Mouse (Mus musculus) lung, postnatal 0 days (tissue): ENCODE measurements at regions not wholly inside any gene's neighbourhood (a gene's known extent, or its start where the extent isn't known, plus 50 kb on each side); places are given as distances from the start of the nearest gene placed in this dataset.

ENCODE experiments used
- ATAC-seq: fragments of 200-750 bp; cut with Nextera tagmentation; 2 replicates; pipeline ENCODE4 v1.8.0; 2017; ENCODE audit warnings: moderate library complexity
- DNase-seq: peaks from one replicate; pipeline ENCODE4 v3.0.0-alpha.2; 2016; ENCODE audit warnings: low spot score
- H3K27ac ChIP-seq: fragments of 300-500 bp; sonication (generic); 2 replicates; pipeline ENCODE4 v1.5.1; 2014; ENCODE audit warnings: antibody characterized with exemption, mild to moderate bottlenecking, low read length, mixed read lengths
- H3K27me3 ChIP-seq: fragments of 300-500 bp; sonication (generic); replicated peaks from 2 replicates; pipeline ENCODE4 v1.6.1; 2014; ENCODE audit warnings: low read length, mixed read lengths; ENCODE audit not compliant: insufficient read depth
- H3K36me3 ChIP-seq: fragments of 300-500 bp; sonication (generic); 2 replicates; pipeline ENCODE4 v1.6.1; 2014; ENCODE audit warnings: low read length, mixed read lengths; ENCODE audit not compliant: insufficient read depth
- H3K4me1 ChIP-seq: fragments of 300-500 bp; sonication (generic); 2 replicates; pipeline ENCODE4 v1.6.1; 2014; ENCODE audit warnings: antibody characterized with exemption, low read depth, low read length, mixed read lengths; ENCODE audit not compliant: insufficient read depth
- H3K4me2 ChIP-seq: fragments of 300-500 bp; sonication (generic); replicated peaks from 2 replicates; pipeline ENCODE4 v1.6.1; 2014; ENCODE audit warnings: low read depth, mild to moderate bottlenecking, low read length, moderate library complexity, mixed read lengths
- H3K4me3 ChIP-seq: fragments of 300-500 bp; sonication (generic); 2 replicates; pipeline ENCODE4 v1.5.1; 2014; ENCODE audit warnings: low read depth, low read length
- H3K9ac ChIP-seq: fragments of 300-500 bp; sonication (generic); replicated peaks from 2 replicates; pipeline ENCODE4 v1.6.1; 2014; ENCODE audit warnings: low read depth, mild to moderate bottlenecking
- H3K9me3 ChIP-seq: fragments of 300-500 bp; sonication (generic); 2 replicates; pipeline ENCODE4 v1.6.1; 2016; ENCODE audit warnings: low read length, mixed read lengths
- CTCF ChIP-seq: IDR thresholded peaks from 2 replicates; pipeline ENCODE4 v1.5.1; 2016; ENCODE audit warnings: antibody characterized with exemption, mild to moderate bottlenecking
- EP300 ChIP-seq: IDR thresholded peaks from 2 replicates; pipeline ENCODE4 v1.6.1; 2016; ENCODE audit warnings: antibody characterized with exemption, mild to moderate bottlenecking, control low read depth
- WGBS: fragments of 180-500 bp; shearing (Covaris S2); extraction: QIAGEN DNeasy Blood & Tissue Kit; methylation state at CpG from one replicate; pipeline ENCODE4 v1.1.7; 2014; 5-methylcytosine and 5-hydroxymethylcytosine counted together

- WGBS, result 56% methylated on average over 6 of the region's 6 CpGs
- Histone ChIP-seq H3K4me1 (no peaks in the 10 kb centered on the region), H3K27me3 (no peaks in the 10 kb centered on the region), H3K27ac (no peak overlapping the region), H3K36me3 (no peaks in the 10 kb centered on the region), H3K9me3 (no peaks in the 10 kb centered on the region), H3K9ac (no peak overlapping the region), H3K4me3 (no peak overlapping the region), H3K4me2 (no peak overlapping the region)
- no peak for DNase-seq
- no peak for ATAC-seq
- TF ChIP-seq CTCF (no peak), EP300 (no peak)
Observed at GRCm38 (mm10) chr1:75866556-75866955, 320.5 kb downstream of the Slc4a3 start.

- Histone ChIP-seq H3K27ac (no peak overlapping the region), H3K4me2 (no peak overlapping the region), H3K4me1 (no peaks in the 10 kb centered on the region), H3K4me3 (no peak overlapping the region), H3K9me3 (no peaks in the 10 kb centered on the region), H3K27me3 (no peaks in the 10 kb centered on the region), H3K36me3 (no peaks in the 10 kb centered on the region), H3K9ac (no peak overlapping the region)
- DNase-seq, result no peak
- no peak for ATAC-seq
- WGBS, result 75% methylated on average over 2 of the region's 2 CpGs
- TF ChIP-seq CTCF, result no peak
- TF ChIP-seq EP300, result no peak
Observed at GRCm38 (mm10) chr1:75869414-75869813, 323.3 kb downstream of the Slc4a3 start.

DNA sequence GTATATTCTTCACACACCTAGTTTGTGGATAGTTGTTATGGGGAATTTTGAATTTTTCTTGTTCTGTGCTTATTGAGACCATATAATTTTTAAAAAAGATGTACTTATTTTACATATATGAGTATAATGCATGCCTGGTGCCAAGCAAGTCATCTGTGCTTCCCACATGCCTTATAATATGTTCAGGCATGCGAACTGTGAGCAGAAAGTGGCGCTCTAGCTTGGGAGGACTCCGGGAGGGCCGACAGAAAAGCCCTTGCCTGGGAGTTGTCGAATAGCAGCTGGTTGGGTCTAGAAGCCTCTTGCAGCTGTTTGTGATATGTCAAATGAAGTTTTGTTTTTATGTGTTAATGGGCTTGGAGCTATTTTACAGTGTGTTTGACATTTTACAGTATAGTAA lies 323.8 kb downstream of the Slc4a3 start:
- WGBS, result 60% methylated on average over 5 of the region's 5 CpGs
- H3K36me3 ChIP-seq, result no peaks in the 10 kb centered on the region
- no peak overlapping the region for H3K27ac ChIP-seq
- no peaks in the 10 kb centered on the region for H3K4me1 ChIP-seq
- DNase-seq (no peak), ATAC-seq (no peak)
- no peaks in the 10 kb centered on the region for H3K27me3 ChIP-seq
- no peak overlapping the region for H3K4me2 ChIP-seq
- no peak for TF ChIP-seq EP300
- TF ChIP-seq CTCF, result no peak
- H3K9ac ChIP-seq, result no peak overlapping the region
- H3K9me3 ChIP-seq, result no peaks in the 10 kb centered on the region
- H3K4me3 ChIP-seq, result no peak overlapping the region

- Histone ChIP-seq H3K9ac (no peak overlapping the region), H3K4me1 (no peaks in the 10 kb centered on the region), H3K9me3 (no peaks in the 10 kb centered on the region), H3K4me3 (no peak overlapping the region), H3K36me3 (no peaks in the 10 kb centered on the region), H3K27me3 (no peaks in the 10 kb centered on the region), H3K4me2 (no peak overlapping the region), H3K27ac (no peak overlapping the region)
- no peak for ATAC-seq
- no peak for TF ChIP-seq EP300
- no peak for TF ChIP-seq CTCF
- DNase-seq, result no peak
- WGBS, result 87% methylated on average over 6 of the region's 6 CpGs
Observed at GRCm38 (mm10) chr1:75873911-75874310, 327.8 kb downstream of the Slc4a3 start.

DNA sequence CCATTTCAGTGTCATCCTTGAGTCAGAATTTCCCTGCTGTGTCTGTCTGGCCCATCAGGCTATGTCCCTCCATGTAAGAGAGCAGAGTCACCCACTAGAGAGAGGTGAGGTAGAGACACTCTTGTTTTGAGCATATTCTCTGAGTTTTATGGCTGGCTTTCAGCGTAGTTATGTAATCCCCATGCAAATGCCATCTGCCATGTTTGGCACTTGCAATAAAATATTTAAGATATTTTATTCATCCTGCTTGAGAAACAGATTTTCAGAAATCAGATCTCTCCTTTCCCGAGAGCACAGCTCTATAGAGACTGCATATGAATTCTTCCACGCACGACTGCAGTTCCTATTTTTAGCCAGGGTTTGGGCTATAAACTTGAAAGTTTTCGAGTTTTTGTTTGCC lies 331.1 kb downstream of the Slc4a3 start:
- Histone ChIP-seq H3K4me3 (no peak overlapping the region), H3K4me1 (no peaks in the 10 kb centered on the region), H3K4me2 (no peak overlapping the region), H3K27ac (no peak overlapping the region), H3K36me3 (no peaks in the 10 kb centered on the region), H3K9me3 (no peaks in the 10 kb centered on the region), H3K27me3 (no peaks in the 10 kb centered on the region), H3K9ac (no peak overlapping the region)
- WGBS, result 74% methylated on average over 5 of the region's 5 CpGs
- TF ChIP-seq EP300 (no peak), CTCF (no peak)
- ATAC-seq, result no peak
- DNase-seq, result no peak

DNA sequence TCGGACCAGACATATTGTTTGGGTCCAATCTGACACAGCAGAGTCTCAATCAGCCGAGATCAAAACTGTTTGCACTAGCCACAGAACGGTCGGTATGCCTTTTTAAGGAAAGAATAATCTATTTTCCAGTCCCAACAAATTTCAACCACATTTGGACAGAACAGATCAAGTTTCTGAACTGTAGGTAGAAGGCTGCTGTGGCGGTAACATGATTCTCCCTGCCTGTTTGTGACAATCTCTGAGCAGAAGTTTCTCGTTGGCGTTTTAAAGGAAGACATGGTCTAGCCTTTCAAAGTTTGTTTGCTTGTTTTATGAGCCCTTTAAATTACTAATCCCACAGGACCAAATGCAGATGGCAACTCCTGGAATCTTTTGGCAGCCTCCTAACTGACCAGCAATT lies 339.6 kb downstream of the Slc4a3 start:
- ATAC-seq, result no peak
- 4% methylated on average over 7 of the region's 7 CpGs for WGBS
- H3K4me2 ChIP-seq, result no peak overlapping the region
- no peaks in the 10 kb centered on the region for H3K27me3 ChIP-seq
- H3K27ac ChIP-seq, result no peak overlapping the region
- TF ChIP-seq EP300 (no peak), CTCF (no peak)
- H3K36me3 ChIP-seq, result no peaks in the 10 kb centered on the region
- H3K4me1 ChIP-seq, result no peaks in the 10 kb centered on the region
- H3K9ac ChIP-seq, result no peak overlapping the region
- DNase-seq, result no peak
- no peaks in the 10 kb centered on the region for H3K9me3 ChIP-seq
- no peak overlapping the region for H3K4me3 ChIP-seq

- no peak overlapping the region for H3K27ac ChIP-seq
- no peaks in the 10 kb centered on the region for H3K27me3 ChIP-seq
- no peak for ATAC-seq
- no peaks in the 10 kb centered on the region for H3K4me1 ChIP-seq
- no peak overlapping the region for H3K4me2 ChIP-seq
- no peaks in the 10 kb centered on the region for H3K9me3 ChIP-seq
- no peak overlapping the region for H3K9ac ChIP-seq
- 41% methylated on average over 9 of the region's 9 CpGs for whole genome bisulfite sequencing
- H3K36me3 ChIP-seq, result no peaks in the 10 kb centered on the region
- TF ChIP-seq CTCF (no peak), EP300 (no peak)
- no peak for DNase-seq
- H3K4me3 ChIP-seq, result no peak overlapping the region
Observed at GRCm38 (mm10) chr1:75888499-75889208, 342.6 kb downstream of the Slc4a3 start.
